16 mouse cellular contexts compared by ENCODE assay signal in genomic region chr3:153421060-153421917, GRCm38 (mm10).
DNase-seq lines count a peak whose midpoint lies in the region; ATAC-seq and TF ChIP-seq lines count a peak whose summit lies in the region.
"Had no signal": no experiment of that assay in that cellular context is flagged by ENCODE, and none has a peak within 500 bp of the region (broad histone marks: within the 10 kb centered on the region; RNA-seq: fewer than 3 reads in every experiment).

No protein-coding gene starts in this region.

- peak overlapping the region; percentile 16; the same call in 1 of the 2 replicates for H3K27ac ChIP-seq in forebrain, postnatal 0 days (ENCODE audit: low read depth, low read length)
- no peak overlapping the region for H3K27ac ChIP-seq in forebrain, embryonic 16.5 days (ENCODE audit: low read length)
- H3K27ac ChIP-seq in midbrain, embryonic 11.5 days (ENCODE audit: low read depth, low read length) = no peak overlapping the region
- H3K27ac ChIP-seq in midbrain, embryonic 10.5 days (replicated peaks) = no peak overlapping the region
- peak overlapping the region; percentile 10; the same call in 1 of the 2 replicates for H3K27ac ChIP-seq in hindbrain, embryonic 16.5 days (ENCODE audit: low read depth, low read length)
- H3K27ac ChIP-seq in neural tube, embryonic 15.5 days (replicated peaks) = 0 out of 2 replicates have a peak overlapping the region, but pooled peaks have one; percentile 5
- no peak overlapping the region for H3K27ac ChIP-seq in heart, embryonic 10.5 days
- no peak overlapping the region for H3K27ac ChIP-seq in heart, adult 2 months
- H3K27ac ChIP-seq: liver, embryonic 13.5 days; stomach, embryonic 15.5 days had no signal

- H3K27me3 ChIP-seq in forebrain, postnatal 0 days (ENCODE audit: insufficient read depth, low read length) = no peaks in the 10 kb centered on the region
- H3K27me3 ChIP-seq in forebrain, embryonic 16.5 days (replicated peaks; ENCODE audit: control insufficient read depth, insufficient read depth, low read length) = no peaks in the 10 kb centered on the region
- H3K27me3 ChIP-seq in midbrain, embryonic 11.5 days (ENCODE audit: control insufficient read depth, insufficient read depth, low read length) = no peaks in the 10 kb centered on the region
- H3K27me3 ChIP-seq in midbrain, embryonic 10.5 days (ENCODE audit: low read depth, poor library complexity, severe bottlenecking) = no peaks in the 10 kb centered on the region
- no peaks in the 10 kb centered on the region for H3K27me3 ChIP-seq in hindbrain, embryonic 16.5 days (replicated peaks; ENCODE audit: control insufficient read depth, insufficient read depth, low read length)
- H3K27me3 ChIP-seq in neural tube, embryonic 15.5 days (replicated peaks) = no peaks in the 10 kb centered on the region
- no peaks in the 10 kb centered on the region for H3K27me3 ChIP-seq in heart, embryonic 10.5 days (ENCODE audit: insufficient read depth, poor library complexity, severe bottlenecking)
- H3K27me3 ChIP-seq in heart, adult 2 months (ENCODE audit: control insufficient read depth, insufficient read depth, low read length) = no peaks in the 10 kb centered on the region
- H3K27me3 ChIP-seq: liver, embryonic 13.5 days; stomach, embryonic 15.5 days had no signal

- WGBS in forebrain, postnatal 0 days = 58% methylated on average over 14 of the region's 14 CpGs
- WGBS in forebrain, embryonic 16.5 days = 54% methylated on average over 14 of the region's 14 CpGs
- 77% methylated on average over 14 of the region's 14 CpGs for WGBS in midbrain, embryonic 11.5 days
- WGBS in midbrain, embryonic 10.5 days = 87% methylated on average over 14 of the region's 14 CpGs
- WGBS in hindbrain, embryonic 16.5 days = 54% methylated on average over 14 of the region's 14 CpGs
- WGBS in neural tube, embryonic 15.5 days = 40% methylated on average over 14 of the region's 14 CpGs
- 86% methylated on average over 14 of the region's 14 CpGs for WGBS in heart, embryonic 10.5 days
- WGBS in heart, adult 2 months = 86% methylated on average over 14 of the region's 14 CpGs

- H3K4me2 ChIP-seq in forebrain, postnatal 0 days (ENCODE audit: low read depth) = no peak overlapping the region
- no peak overlapping the region for H3K4me2 ChIP-seq in forebrain, embryonic 16.5 days (ENCODE audit: low read length)
- H3K4me2 ChIP-seq in midbrain, embryonic 11.5 days = no peak overlapping the region
- no peak overlapping the region for H3K4me2 ChIP-seq in hindbrain, embryonic 16.5 days (ENCODE audit: low read length)
- no peak overlapping the region for H3K4me2 ChIP-seq in neural tube, embryonic 15.5 days
- H3K4me2 ChIP-seq: liver, embryonic 13.5 days; stomach, embryonic 15.5 days had no signal

- intact Hi-C loops in heart, adult 2 months (cut with DNase I) = no loop called here

- no peak for TF ChIP-seq POLR2A in heart, adult 2 months (IDR thresholded peaks at IDR 0.05; ENCODE audit: insufficient read depth, low read depth, low read length)

- no peaks in the 10 kb centered on the region for H3K9me3 ChIP-seq in forebrain, postnatal 0 days (ENCODE audit: low read length)
- H3K9me3 ChIP-seq in forebrain, embryonic 16.5 days (ENCODE audit: control insufficient read depth, low read length) = no peaks in the 10 kb centered on the region
- H3K9me3 ChIP-seq in midbrain, embryonic 11.5 days (ENCODE audit: control insufficient read depth, low read length) = no peaks in the 10 kb centered on the region
- H3K9me3 ChIP-seq in midbrain, embryonic 10.5 days (replicated peaks) = no peaks in the 10 kb centered on the region
- no peaks in the 10 kb centered on the region for H3K9me3 ChIP-seq in hindbrain, embryonic 16.5 days (ENCODE audit: control insufficient read depth, low read length)
- H3K9me3 ChIP-seq in neural tube, embryonic 15.5 days (replicated peaks) = no peaks in the 10 kb centered on the region
- no peaks in the 10 kb centered on the region for H3K9me3 ChIP-seq in heart, embryonic 10.5 days
- H3K9me3 ChIP-seq: liver, embryonic 13.5 days; stomach, embryonic 15.5 days had no signal

- H3K79me2 ChIP-seq in heart, adult 2 months (replicated peaks; ENCODE audit: control insufficient read depth, insufficient read depth, low read length) = no peaks in the 10 kb centered on the region

- H3K9ac ChIP-seq in forebrain, postnatal 0 days = no peak overlapping the region
- no peak overlapping the region for H3K9ac ChIP-seq in forebrain, embryonic 16.5 days (replicated peaks; ENCODE audit: low read depth, low read length)
- H3K9ac ChIP-seq in midbrain, embryonic 11.5 days (ENCODE audit: low read length) = no peak overlapping the region
- H3K9ac ChIP-seq in hindbrain, embryonic 16.5 days (ENCODE audit: low read depth, low read length) = no peak overlapping the region
- no peak overlapping the region for H3K9ac ChIP-seq in neural tube, embryonic 15.5 days (replicated peaks)
- H3K9ac ChIP-seq in heart, adult 2 months (ENCODE audit: low read depth, low read length) = no peak overlapping the region
- H3K9ac ChIP-seq: liver, embryonic 13.5 days; stomach, embryonic 15.5 days had no signal

- ATAC-seq in forebrain, postnatal 0 days = peak; percentile 45; the same call in 1 of the 2 replicates
- ATAC-seq in forebrain, embryonic 16.5 days = no peak
- no peak for ATAC-seq in midbrain, embryonic 11.5 days (ENCODE audit: low FRiP score)
- ATAC-seq in hindbrain, embryonic 16.5 days = no peak; the same call in 1 of the 2 replicates
- no peak for ATAC-seq in neural tube, embryonic 15.5 days (ENCODE audit: low FRiP score)
- ATAC-seq: forebrain, embryonic 14.5 days had no signal

- peaks cover 7% of the 10 kb centered on the region; the same call in 1 of the 2 replicates for H3K4me1 ChIP-seq in forebrain, postnatal 0 days (ENCODE audit: insufficient read depth)
- H3K4me1 ChIP-seq in forebrain, embryonic 16.5 days (replicated peaks; ENCODE audit: control insufficient read depth, insufficient read depth, low read length) = peaks cover 15% of the 10 kb centered on the region
- H3K4me1 ChIP-seq in midbrain, embryonic 11.5 days (ENCODE audit: control insufficient read depth, insufficient read depth, low read length) = no peaks in the 10 kb centered on the region
- H3K4me1 ChIP-seq in midbrain, embryonic 10.5 days = peaks cover 16% of the 10 kb centered on the region
- H3K4me1 ChIP-seq in hindbrain, embryonic 16.5 days (ENCODE audit: control insufficient read depth, insufficient read depth, low read depth, low read length) = peaks cover 8% of the 10 kb centered on the region
- peaks cover 13% of the 10 kb centered on the region for H3K4me1 ChIP-seq in neural tube, embryonic 15.5 days
- H3K4me1 ChIP-seq in heart, embryonic 10.5 days = 0 out of 2 replicates have a peak, but pooled peaks cover 4% of the 10 kb centered on the region
- peaks cover 2% of the 10 kb centered on the region for H3K4me1 ChIP-seq in heart, adult 2 months (ENCODE audit: control insufficient read depth, insufficient read depth, low read length)
- H3K4me1 ChIP-seq: liver, embryonic 13.5 days; stomach, embryonic 15.5 days had no signal

- no peaks in the 10 kb centered on the region for H3K36me3 ChIP-seq in forebrain, postnatal 0 days (ENCODE audit: insufficient read depth)
- no peaks in the 10 kb centered on the region for H3K36me3 ChIP-seq in forebrain, embryonic 16.5 days (ENCODE audit: control insufficient read depth, insufficient read depth)
- no peaks in the 10 kb centered on the region for H3K36me3 ChIP-seq in midbrain, embryonic 11.5 days (ENCODE audit: control insufficient read depth, insufficient read depth, low read length)
- no peaks in the 10 kb centered on the region for H3K36me3 ChIP-seq in midbrain, embryonic 10.5 days
- no peaks in the 10 kb centered on the region for H3K36me3 ChIP-seq in hindbrain, embryonic 16.5 days (ENCODE audit: control insufficient read depth, insufficient read depth, low read length)
- H3K36me3 ChIP-seq in neural tube, embryonic 15.5 days = no peaks in the 10 kb centered on the region
- H3K36me3 ChIP-seq in heart, embryonic 10.5 days = no peaks in the 10 kb centered on the region
- no peaks in the 10 kb centered on the region for H3K36me3 ChIP-seq in heart, adult 2 months (ENCODE audit: control insufficient read depth, insufficient read depth, low read length)
- H3K36me3 ChIP-seq: liver, embryonic 13.5 days; stomach, embryonic 15.5 days had no signal

- no peak for DNase-seq in forebrain, postnatal 0 days
- DNase-seq in midbrain, embryonic 11.5 days (ENCODE audit: low spot score, missing footprints) = peak; percentile 83
- no peak for DNase-seq in midbrain, embryonic 10.5 days (ENCODE audit: low spot score)
- DNase-seq in heart, embryonic 10.5 days (ENCODE audit: low spot score) = no peak
- DNase-seq in heart, adult 2 months = no peak
- DNase-seq: cerebellum, postnatal 14 days; embryo, embryonic 11 days; heart, postnatal 10 days; kidney, adult 8-10 months; liver, embryonic 13.5 days; thymus, adult 2 months had no signal

- TF ChIP-seq CTCF in forebrain, postnatal 0 days (IDR thresholded peaks at IDR 0.05; ENCODE audit: low read depth) = no peak
- no peak for TF ChIP-seq CTCF in heart, adult 2 months (IDR thresholded peaks at IDR 0.05)

- no peak for TF ChIP-seq EP300 in heart, adult 2 months (IDR thresholded peaks at IDR 0.05; ENCODE audit: insufficient read depth, low read depth, low read length)

- no peak overlapping the region for H3K4me3 ChIP-seq in forebrain, postnatal 0 days (ENCODE audit: low read depth, low read length)
- no peak overlapping the region for H3K4me3 ChIP-seq in forebrain, embryonic 16.5 days (replicated peaks; ENCODE audit: low read length)
- H3K4me3 ChIP-seq in midbrain, embryonic 11.5 days (ENCODE audit: low read depth, low read length) = no peak overlapping the region
- H3K4me3 ChIP-seq in midbrain, embryonic 10.5 days = no peak overlapping the region
- H3K4me3 ChIP-seq in hindbrain, embryonic 16.5 days (ENCODE audit: low read length) = no peak overlapping the region
- H3K4me3 ChIP-seq in neural tube, embryonic 15.5 days (replicated peaks) = no peak overlapping the region
- H3K4me3 ChIP-seq in heart, embryonic 10.5 days = no peak overlapping the region
- no peak overlapping the region for H3K4me3 ChIP-seq in heart, adult 2 months
- H3K4me3 ChIP-seq: liver, embryonic 13.5 days; stomach, embryonic 15.5 days had no signal

Comparison
In these comparisons a context has a peak if more than half of its experiments do, and no peak if none do; other contexts are left out.
1. H3K27ac ChIP-seq: peak in forebrain, postnatal 0 days (single experiment), hindbrain, embryonic 16.5 days (single experiment) and neural tube, embryonic 15.5 days (single experiment); none in forebrain, embryonic 16.5 days (single experiment), midbrain, embryonic 11.5 days (single experiment), midbrain, embryonic 10.5 days (single experiment), heart, embryonic 10.5 days (single experiment) and heart, adult 2 months (single experiment).